Mouse (Mus musculus) thymus, adult 2 months (tissue): ENCODE data around the gene Sun1.

Experiments used
- CTCF ChIP-seq: fragments of 200-500 bp; IDR thresholded peaks from 2 replicates; pipeline ENCODE4 v1.5.1; 2012; ENCODE audit warnings: mild to moderate bottlenecking, control low read depth, low read length, moderate library complexity, borderline replicate concordance; ENCODE audit not compliant: control insufficient read depth, poor library complexity, insufficient read depth; ENCODE audit errors: extremely low read depth
- POLR2A ChIP-seq: fragments of 200-500 bp; IDR thresholded peaks from 2 replicates; pipeline ENCODE4 v1.6.1; 2012; ENCODE audit warnings: mild to moderate bottlenecking, low read length, control low read depth, moderate library complexity; ENCODE audit not compliant: control insufficient read depth, poor library complexity, insufficient read depth; ENCODE audit errors: extremely low read depth

GRCm38 (mm10) chr5:139271994-139272554 lies 71.6 kb downstream of the Sun1 start:
- no peak for TF ChIP-seq CTCF
- no peak for TF ChIP-seq POLR2A
